Mouse (Mus musculus) hindbrain, embryonic 14.5 days (tissue): ENCODE results near the gene Thumpd3. TPM values are rescaled to one million over a fixed set of nuclear protein-coding genes. Genes with fewer than 3 reads are reported as not detected.

Experiments
- ATAC-seq: fragments of 200-750 bp; cut with Nextera tagmentation; 2 replicates; pipeline ENCODE4 v1.8.0; 2017; ENCODE audit warnings: moderate number of reproducible peaks, mild to moderate bottlenecking, moderate TSS enrichment, moderate library complexity; ENCODE audit not compliant: low FRiP score
- DNase-seq: peaks from one replicate; pipeline ENCODE4 v3.0.0-alpha.2; 2015; ENCODE audit warnings: low spot score
- H3K27ac ChIP-seq: fragments of 300-500 bp; sonication (generic); 2 replicates; pipeline ENCODE4 v1.5.1; 2014; ENCODE audit warnings: mild to moderate bottlenecking, moderate library complexity
- H3K27me3 ChIP-seq: fragments of 300-500 bp; sonication (generic); 2 replicates; pipeline ENCODE4 v1.6.1; 2014; ENCODE audit warnings: mild to moderate bottlenecking, low read length, mixed read lengths; ENCODE audit not compliant: control insufficient read depth, insufficient read depth
- H3K36me3 ChIP-seq: fragments of 300-500 bp; sonication (generic); replicated peaks from 2 replicates; pipeline ENCODE4 v1.6.1; 2014; ENCODE audit not compliant: control insufficient read depth, insufficient read depth
- H3K4me1 ChIP-seq: fragments of 300-500 bp; sonication (generic); replicated peaks from 2 replicates; pipeline ENCODE4 v1.6.1; 2014; ENCODE audit warnings: antibody characterized with exemption, low read length, mixed read lengths; ENCODE audit not compliant: control insufficient read depth, insufficient read depth
- H3K4me2 ChIP-seq: fragments of 300-500 bp; sonication (generic); replicated peaks from 2 replicates; pipeline ENCODE4 v1.6.1; 2014; ENCODE audit warnings: mild to moderate bottlenecking, moderate library complexity
- H3K4me3 ChIP-seq: fragments of 300-500 bp; sonication (generic); replicated peaks from 2 replicates; pipeline ENCODE4 v1.5.1; 2014; ENCODE audit warnings: mild to moderate bottlenecking, low read length
- H3K9ac ChIP-seq: fragments of 300-500 bp; sonication (generic); 2 replicates; pipeline ENCODE4 v1.6.1; 2014
- H3K9me3 ChIP-seq: fragments of 300-500 bp; sonication (generic); 2 replicates; pipeline ENCODE4 v1.6.1; 2016; ENCODE audit warnings: low read length; ENCODE audit not compliant: control insufficient read depth
- WGBS: fragments of 180-500 bp; shearing (Covaris S2); extraction: QIAGEN DNeasy Blood & Tissue Kit; methylation state at CpG from one replicate; pipeline ENCODE4 v1.1.7; 2014; 5-methylcytosine and 5-hydroxymethylcytosine counted together
- polyA plus RNA-seq: library from polyadenylated mRNA; unstranded; fragments of >200 nt; fragmentation: Nextera tagmentation; extraction: Ambion mirVana; gene quantifications from 2 replicates; pipeline ENCODE4 v1.2.1, GENCODE M21; 2014

The Thumpd3 gene
- polyA plus RNA-seq, 1 experiment from 2014 or later: 45.5 TPM

DNA sequence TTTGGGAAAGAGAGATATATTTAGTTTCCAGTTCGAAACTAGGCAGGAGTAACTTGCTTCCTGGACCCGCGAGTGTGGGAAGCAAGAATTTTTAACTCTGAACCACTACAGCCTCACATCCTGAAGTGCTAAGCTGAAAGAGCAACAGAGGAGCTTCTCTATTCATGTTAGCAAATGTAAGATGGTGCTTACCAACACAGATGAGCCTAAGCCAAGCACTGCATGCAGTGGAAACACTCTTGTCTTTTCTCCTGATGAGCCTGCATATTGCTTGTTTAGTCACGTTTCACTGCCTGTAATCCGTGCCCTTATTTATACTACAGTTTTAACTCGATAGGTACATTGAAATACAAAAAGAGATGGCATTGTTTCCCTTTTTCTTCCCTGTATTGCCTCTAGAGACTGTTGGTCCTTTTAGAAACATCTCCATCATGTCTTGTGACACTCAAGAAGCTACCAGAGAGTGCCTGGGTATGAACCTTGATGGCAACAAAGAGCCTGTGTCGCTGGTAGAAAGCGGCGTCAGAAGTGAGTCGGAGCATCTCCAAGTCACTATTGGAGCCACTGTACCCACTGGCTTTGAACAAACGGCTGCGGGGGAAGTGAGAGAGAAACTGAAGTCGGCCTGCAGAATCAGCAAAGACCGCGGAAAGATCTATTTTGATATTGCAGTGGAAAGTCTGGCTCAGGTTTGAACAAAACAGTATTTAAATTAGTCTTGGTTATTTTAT, 1.2 kb downstream of the Thumpd3 start:
- WGBS: 68% methylated on average over 15 of the region's 15 CpGs

DNA sequence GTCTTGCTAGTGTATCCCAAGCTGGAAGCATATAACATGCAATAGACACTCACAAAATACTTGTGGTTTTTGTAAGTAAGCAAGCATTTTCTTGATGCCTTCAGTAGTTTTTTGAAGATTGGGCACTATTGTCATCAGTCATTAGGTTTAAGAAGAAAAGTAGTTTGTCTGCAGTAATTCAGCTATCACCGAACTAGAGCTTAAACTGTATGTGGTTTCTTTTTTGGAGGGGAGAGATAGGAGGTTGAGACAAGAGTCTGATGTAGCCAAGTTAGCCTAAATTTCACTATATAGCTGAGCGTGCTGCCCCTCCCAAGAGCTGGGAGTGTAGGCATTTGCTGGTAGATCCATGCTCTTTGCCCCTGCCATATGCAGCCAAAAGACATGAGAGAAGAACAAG, 2.3 kb downstream of the Thumpd3 start:
- DNase-seq: no peak
- Histone ChIP-seq H3K4me3 (no peak overlapping the region), H3K4me2 (no peak overlapping the region), H3K4me1 (peaks cover 24% of the 10 kb centered on the region), H3K9me3 (no peaks in the 10 kb centered on the region), H3K27me3 (no peaks in the 10 kb centered on the region), H3K27ac (no peak overlapping the region), H3K9ac (no peak overlapping the region), H3K36me3 (peaks cover 45% of the 10 kb centered on the region)
- no peak for ATAC-seq
- 100% methylated on average over 2 of the region's 2 CpGs for WGBS

More for the DNA sequence above, 1.2 kb downstream of the Thumpd3 start:
- H3K4me2 ChIP-seq: peak overlapping the region; percentile 96
- no peaks in the 10 kb centered on the region for H3K27me3 ChIP-seq
- 0 out of 2 replicates have a peak overlapping the region, but pooled peaks have one; percentile 82 for H3K27ac ChIP-seq
- no peak for DNase-seq
- H3K4me1 ChIP-seq: peaks cover 24% of the 10 kb centered on the region
- no peaks in the 10 kb centered on the region for H3K9me3 ChIP-seq
- peaks cover 34% of the 10 kb centered on the region for H3K36me3 ChIP-seq
- H3K4me3 ChIP-seq: peak overlapping the region; percentile 83
- peak overlapping the region; percentile 71 for H3K9ac ChIP-seq
- no peak for ATAC-seq

DNA sequence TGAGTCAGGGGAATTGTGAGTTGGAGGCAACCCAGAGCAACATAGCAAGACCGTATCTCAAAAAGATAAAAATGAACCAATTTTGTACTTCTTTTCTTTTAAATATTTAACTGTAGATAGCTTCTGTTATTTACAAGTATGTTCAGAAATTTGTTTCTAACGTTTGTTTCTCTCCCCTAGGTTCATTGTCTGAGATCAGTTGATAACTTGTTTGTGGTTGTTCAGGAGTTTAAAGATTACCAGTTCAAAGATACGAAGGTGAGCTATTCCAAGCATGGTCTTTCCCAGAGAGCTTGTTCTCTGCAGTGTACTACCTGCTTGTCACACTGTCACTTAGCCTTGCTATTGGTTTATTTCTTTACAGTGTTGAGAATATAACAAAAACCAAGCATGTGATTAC, 3.1 kb downstream of the Thumpd3 start:
- Histone ChIP-seq H3K9ac (no peak overlapping the region), H3K4me2 (no peak overlapping the region), H3K27ac (no peak overlapping the region), H3K4me3 (no peak overlapping the region), H3K27me3 (no peaks in the 10 kb centered on the region), H3K36me3 (peaks cover 52% of the 10 kb centered on the region), H3K4me1 (peaks cover 24% of the 10 kb centered on the region), H3K9me3 (no peaks in the 10 kb centered on the region)
- DNase-seq (no peak), ATAC-seq (no peak)
- WGBS: 91% methylated on average over 3 of the region's 3 CpGs

- ATAC-seq (no peak), DNase-seq (no peak)
- Histone ChIP-seq H3K27me3 (no peaks in the 10 kb centered on the region), H3K27ac (no peak overlapping the region), H3K9me3 (no peaks in the 10 kb centered on the region), H3K4me1 (0 out of 2 replicates have a peak, but pooled peaks cover 5% of the 10 kb centered on the region), H3K4me3 (no peak overlapping the region), H3K4me2 (no peak overlapping the region), H3K9ac (no peak overlapping the region), H3K36me3 (peaks cover 89% of the 10 kb centered on the region)
- 89% methylated on average over 3 of the region's 3 CpGs for WGBS
Observed at GRCm38 (mm10) chr6:113052972-113053371, 6.9 kb downstream of the Thumpd3 start.

DNA sequence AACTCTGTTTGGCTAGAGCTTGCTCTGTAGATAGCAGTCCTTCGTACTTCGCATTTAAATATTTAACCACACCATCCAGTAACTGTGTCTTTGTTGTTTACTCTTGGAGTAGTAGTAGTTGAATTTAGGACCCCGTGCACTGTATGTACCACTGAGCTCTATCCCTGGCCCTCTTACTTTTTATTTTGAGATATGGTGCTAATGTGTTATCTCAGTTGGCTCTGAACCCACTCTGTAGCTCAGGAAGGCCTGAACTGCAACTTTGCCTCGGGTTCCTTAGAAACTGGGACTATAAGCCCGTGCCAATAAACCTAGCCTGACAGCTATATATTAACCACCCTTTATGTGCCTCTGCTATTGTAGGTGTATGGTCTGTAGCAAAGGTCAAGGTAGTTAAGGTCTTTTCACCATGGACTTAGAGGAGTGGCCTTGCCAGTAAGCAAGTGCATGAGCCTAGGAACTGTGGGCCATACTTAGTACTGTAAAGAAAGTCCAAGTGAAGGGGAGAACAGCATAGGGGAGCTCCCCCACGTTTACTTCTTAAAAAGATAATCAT, 8.6 kb downstream of the Thumpd3 start:
- no peak overlapping the region for H3K9ac ChIP-seq
- no peak overlapping the region for H3K4me3 ChIP-seq
- no peak overlapping the region for H3K4me2 ChIP-seq
- H3K36me3 ChIP-seq: peaks cover 86% of the 10 kb centered on the region
- no peaks in the 10 kb centered on the region for H3K27me3 ChIP-seq
- no peaks in the 10 kb centered on the region for H3K9me3 ChIP-seq
- no peaks in the 10 kb centered on the region for H3K4me1 ChIP-seq
- DNase-seq (no peak), ATAC-seq (no peak)
- WGBS: 92% methylated on average over 6 of the region's 6 CpGs
- H3K27ac ChIP-seq: no peak overlapping the region

GRCm38 (mm10) chr6:113060892-113061563, 15.0 kb downstream of the Thumpd3 start:
- Histone ChIP-seq H3K27ac (no peak overlapping the region), H3K9ac (no peak overlapping the region), H3K9me3 (no peaks in the 10 kb centered on the region), H3K4me2 (no peak overlapping the region), H3K4me3 (no peak overlapping the region), H3K4me1 (no peaks in the 10 kb centered on the region), H3K27me3 (no peaks in the 10 kb centered on the region), H3K36me3 (peaks cover 96% of the 10 kb centered on the region)
- no peak for ATAC-seq
- WGBS: 85% methylated on average over 1 of the region's 1 CpGs
- no peak for DNase-seq

DNA sequence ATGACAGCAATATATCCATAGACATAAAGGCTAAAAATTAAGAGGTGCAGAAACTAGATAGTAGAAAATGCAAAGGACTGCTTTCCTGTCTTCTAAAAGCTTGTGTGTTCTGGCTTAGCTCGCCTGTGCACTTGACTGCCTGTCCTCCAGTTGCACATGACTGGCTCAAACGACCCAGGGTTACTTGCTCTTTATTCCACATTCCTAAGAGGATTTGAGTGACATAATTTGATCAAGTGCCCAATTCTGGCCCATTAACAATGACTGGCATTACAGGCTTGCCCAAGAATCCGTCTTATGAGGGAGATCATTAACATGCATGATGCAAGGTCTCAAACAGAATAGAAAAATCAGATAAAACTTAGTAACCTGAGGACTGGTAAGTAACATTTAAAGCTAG, 16.2 kb downstream of the Thumpd3 start:
- no peak for ATAC-seq
- WGBS: 68% methylated on average over 3 of the region's 3 CpGs
- Histone ChIP-seq H3K36me3 (peaks cover 96% of the 10 kb centered on the region), H3K4me2 (no peak overlapping the region), H3K27ac (no peak overlapping the region), H3K27me3 (no peaks in the 10 kb centered on the region), H3K4me1 (no peaks in the 10 kb centered on the region), H3K9me3 (no peaks in the 10 kb centered on the region), H3K4me3 (no peak overlapping the region), H3K9ac (no peak overlapping the region)
- no peak for DNase-seq

GRCm38 (mm10) chr6:113063363-113063762, 17.3 kb downstream of the Thumpd3 start:
- no peak for DNase-seq
- Histone ChIP-seq H3K9ac (no peak overlapping the region), H3K4me3 (no peak overlapping the region), H3K9me3 (no peaks in the 10 kb centered on the region), H3K27me3 (no peaks in the 10 kb centered on the region), H3K36me3 (peaks cover 98% of the 10 kb centered on the region), H3K4me1 (no peaks in the 10 kb centered on the region), H3K27ac (no peak overlapping the region), H3K4me2 (no peak overlapping the region)
- ATAC-seq: no peak
- 93% methylated on average over 10 of the region's 10 CpGs for WGBS

DNA sequence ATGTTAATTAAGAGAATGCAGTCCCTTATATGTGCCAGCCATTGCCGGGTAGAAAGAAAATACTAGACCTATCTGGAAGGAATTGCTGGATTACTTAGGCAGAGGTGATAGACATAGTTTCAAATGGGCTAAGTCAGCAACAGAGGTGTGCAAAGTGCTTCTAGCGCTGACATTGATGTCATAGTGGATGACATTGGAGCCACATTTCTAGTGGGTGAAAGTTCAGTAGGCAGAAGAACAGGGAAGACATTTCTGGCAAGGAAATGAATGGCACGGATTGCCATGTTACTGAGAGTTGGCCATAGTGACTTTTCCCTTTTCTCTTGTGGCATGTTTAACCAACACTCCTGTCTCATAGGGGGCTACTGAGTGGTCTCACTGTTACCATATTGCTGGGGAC, 19.2 kb downstream of the Thumpd3 start:
- Histone ChIP-seq H3K36me3 (peaks cover 100% of the 10 kb centered on the region), H3K4me1 (no peaks in the 10 kb centered on the region), H3K4me2 (no peak overlapping the region), H3K27me3 (no peaks in the 10 kb centered on the region), H3K27ac (no peak overlapping the region), H3K9me3 (no peaks in the 10 kb centered on the region), H3K9ac (no peak overlapping the region), H3K4me3 (no peak overlapping the region)
- WGBS: 89% methylated on average over 3 of the region's 3 CpGs
- ATAC-seq (no peak), DNase-seq (no peak)
